Mouse (Mus musculus): ENCODE results near the gene Il22ra2. TPM values are rescaled to one million over a fixed set of nuclear protein-coding genes. Genes with fewer than 3 reads are reported as not detected.

Gene Il22ra2
- polyA plus RNA-seq, 1 experiment from 2014 or later, result not detected

- Histone ChIP-seq H3K9me3 (ENCODE audit: control insufficient read depth, low read length) (no peaks in the 10 kb centered on the region), H3K36me3 (ENCODE audit: control insufficient read depth, insufficient read depth, low read length) (no peaks in the 10 kb centered on the region), H3K4me2 (ENCODE audit: low read depth, low read length) (no peak overlapping the region), H3K4me3 (ENCODE audit: low read length) (no peak overlapping the region), H3K9ac (ENCODE audit: low read length) (no peak overlapping the region), H3K27ac (ENCODE audit: low read length) (no peak overlapping the region), H3K27me3 (ENCODE audit: control insufficient read depth, insufficient read depth, low read depth, low read length) (no peaks in the 10 kb centered on the region), H3K4me1 (replicated peaks; ENCODE audit: control insufficient read depth, insufficient read depth, low read length) (no peaks in the 10 kb centered on the region)
- WGBS, result 91% methylated on average over 5 of the region's 5 CpGs
- ATAC-seq (ENCODE audit: low read depth), result no peak
Measured at GRCm38 (mm10) chr10:19585860-19586259, 35.9 kb upstream of the Il22ra2 start.

- Histone ChIP-seq H3K4me2 (ENCODE audit: low read depth, low read length) (no peak overlapping the region), H3K27me3 (ENCODE audit: control insufficient read depth, insufficient read depth, low read depth, low read length) (no peaks in the 10 kb centered on the region), H3K36me3 (ENCODE audit: control insufficient read depth, insufficient read depth, low read length) (no peaks in the 10 kb centered on the region), H3K27ac (ENCODE audit: low read length) (no peak overlapping the region), H3K4me3 (ENCODE audit: low read length) (no peak overlapping the region), H3K4me1 (replicated peaks; ENCODE audit: control insufficient read depth, insufficient read depth, low read length) (no peaks in the 10 kb centered on the region), H3K9ac (ENCODE audit: low read length) (no peak overlapping the region), H3K9me3 (ENCODE audit: control insufficient read depth, low read length) (no peaks in the 10 kb centered on the region)
- WGBS, result 76% methylated on average over 3 of the region's 3 CpGs
- no peak for ATAC-seq (ENCODE audit: low read depth)
Measured at GRCm38 (mm10) chr10:19587281-19587680, 34.5 kb upstream of the Il22ra2 start.

- WGBS, result 89% methylated on average over 12 of the region's 12 CpGs
- H3K4me3 ChIP-seq (ENCODE audit: low read length), result no peak overlapping the region
Measured at GRCm38 (mm10) chr10:19589626-19590025, 32.2 kb upstream of the Il22ra2 start.

GRCm38 (mm10) chr10:19591286-19591640, 30.5 kb upstream of the Il22ra2 start:
- 23% methylated on average over 6 of the region's 6 CpGs for WGBS
- peak overlapping the region; percentile 32; the same call in 1 of the 2 replicates for H3K27ac ChIP-seq (ENCODE audit: low read length)
- peaks cover 16% of the 10 kb centered on the region for H3K4me1 ChIP-seq (replicated peaks; ENCODE audit: control insufficient read depth, insufficient read depth, low read length)
- peak overlapping the region; percentile 81 for H3K4me3 ChIP-seq (ENCODE audit: low read length)
- no peaks in the 10 kb centered on the region for H3K9me3 ChIP-seq (ENCODE audit: control insufficient read depth, low read length)
- H3K4me2 ChIP-seq (ENCODE audit: low read depth, low read length), result peak overlapping the region; percentile 68
- no peaks in the 10 kb centered on the region for H3K27me3 ChIP-seq (ENCODE audit: control insufficient read depth, insufficient read depth, low read depth, low read length)
- H3K9ac ChIP-seq (ENCODE audit: low read length), result peak overlapping the region; percentile 40; the same call in 1 of the 2 replicates
- no peaks in the 10 kb centered on the region for H3K36me3 ChIP-seq (ENCODE audit: control insufficient read depth, insufficient read depth, low read length)
- ATAC-seq (ENCODE audit: low read depth), result no peak

More at GRCm38 (mm10) chr10:19589626-19590025, 32.2 kb upstream of the Il22ra2 start:
- Histone ChIP-seq H3K9ac (ENCODE audit: low read length) (no peak overlapping the region), H3K9me3 (ENCODE audit: control insufficient read depth, low read length) (no peaks in the 10 kb centered on the region), H3K27ac (ENCODE audit: low read length) (no peak overlapping the region), H3K27me3 (ENCODE audit: control insufficient read depth, insufficient read depth, low read depth, low read length) (no peaks in the 10 kb centered on the region), H3K4me1 (replicated peaks; ENCODE audit: control insufficient read depth, insufficient read depth, low read length) (peaks cover 16% of the 10 kb centered on the region), H3K4me2 (ENCODE audit: low read depth, low read length) (no peak overlapping the region), H3K36me3 (ENCODE audit: control insufficient read depth, insufficient read depth, low read length) (no peaks in the 10 kb centered on the region)
- ATAC-seq (ENCODE audit: low read depth), result no peak

- Histone ChIP-seq H3K36me3 (ENCODE audit: control insufficient read depth, insufficient read depth, low read length) (no peaks in the 10 kb centered on the region), H3K4me3 (ENCODE audit: low read length) (peak within 1 kb of the TSS; percentile 81), H3K4me1 (replicated peaks; ENCODE audit: control insufficient read depth, insufficient read depth, low read length) (peaks cover 16% of the 10 kb centered on the region), H3K9me3 (ENCODE audit: control insufficient read depth, low read length) (no peaks in the 10 kb centered on the region), H3K27me3 (ENCODE audit: control insufficient read depth, insufficient read depth, low read depth, low read length) (no peaks in the 10 kb centered on the region), H3K9ac (ENCODE audit: low read length) (peak within 1 kb of the TSS; percentile 85), H3K4me2 (ENCODE audit: low read depth, low read length) (peak within 1 kb of the TSS; percentile 68), H3K27ac (ENCODE audit: low read length) (peak within 1 kb of the TSS; percentile 91)
- ATAC-seq (ENCODE audit: low read depth), result peak; percentile 99
- WGBS, result under 1% methylated on average over 52 of the region's 52 CpGs
Measured at GRCm38 (mm10) chr10:19591641-19592441, 30.0 kb upstream of the Il22ra2 start, which contains the start of gene Ifngr1. TSS of gene Ifngr1 (plus strand) at chr10:19591949.

GRCm38 (mm10) chr10:19592556-19592955, 29.2 kb upstream of the Il22ra2 start:
- Histone ChIP-seq H3K27ac (ENCODE audit: low read length) (peak overlapping the region; percentile 91; the same call in 1 of the 2 replicates), H3K9me3 (ENCODE audit: control insufficient read depth, low read length) (no peaks in the 10 kb centered on the region), H3K27me3 (ENCODE audit: control insufficient read depth, insufficient read depth, low read depth, low read length) (no peaks in the 10 kb centered on the region), H3K4me3 (ENCODE audit: low read length) (peak overlapping the region; percentile 81), H3K9ac (ENCODE audit: low read length) (peak overlapping the region; percentile 85), H3K36me3 (ENCODE audit: control insufficient read depth, insufficient read depth, low read length) (no peaks in the 10 kb centered on the region), H3K4me1 (replicated peaks; ENCODE audit: control insufficient read depth, insufficient read depth, low read length) (peaks cover 16% of the 10 kb centered on the region), H3K4me2 (ENCODE audit: low read depth, low read length) (peak overlapping the region; percentile 68)
- no peak for ATAC-seq (ENCODE audit: low read depth)
- 3% methylated on average over 3 of the region's 3 CpGs for WGBS

- Histone ChIP-seq H3K36me3 (ENCODE audit: control insufficient read depth, insufficient read depth, low read length) (peaks cover 5% of the 10 kb centered on the region; the same call in 1 of the 2 replicates), H3K4me1 (replicated peaks; ENCODE audit: control insufficient read depth, insufficient read depth, low read length) (peaks cover 16% of the 10 kb centered on the region), H3K4me3 (ENCODE audit: low read length) (peak overlapping the region; percentile 9; the same call in 1 of the 2 replicates), H3K9ac (ENCODE audit: low read length) (peak overlapping the region; percentile 14; the same call in 1 of the 2 replicates), H3K27me3 (ENCODE audit: control insufficient read depth, insufficient read depth, low read depth, low read length) (no peaks in the 10 kb centered on the region), H3K27ac (ENCODE audit: low read length) (no peak overlapping the region), H3K4me2 (ENCODE audit: low read depth, low read length) (peak overlapping the region; percentile 68), H3K9me3 (ENCODE audit: control insufficient read depth, low read length) (no peaks in the 10 kb centered on the region)
- ATAC-seq (ENCODE audit: low read depth), result no peak
- WGBS, result 66% methylated on average over 3 of the region's 3 CpGs
Measured at GRCm38 (mm10) chr10:19593296-19593695, 28.5 kb upstream of the Il22ra2 start.

GRCm38 (mm10) chr10:19594201-19594905, 27.4 kb upstream of the Il22ra2 start:
- ATAC-seq (ENCODE audit: low read depth), result no peak
- no peak overlapping the region; the same call in 1 of the 2 replicates for H3K4me2 ChIP-seq (ENCODE audit: low read depth, low read length)
- H3K4me3 ChIP-seq (ENCODE audit: low read length), result no peak overlapping the region

GRCm38 (mm10) chr10:19596866-19597265, 24.9 kb upstream of the Il22ra2 start:
- WGBS, result 80% methylated on average over 4 of the region's 4 CpGs
- Histone ChIP-seq H3K4me3 (ENCODE audit: low read length) (no peak overlapping the region), H3K9ac (ENCODE audit: low read length) (no peak overlapping the region)

More at GRCm38 (mm10) chr10:19594201-19594905, 27.4 kb upstream of the Il22ra2 start:
- Histone ChIP-seq H3K27ac (ENCODE audit: low read length) (no peak overlapping the region), H3K9me3 (ENCODE audit: control insufficient read depth, low read length) (no peaks in the 10 kb centered on the region), H3K9ac (ENCODE audit: low read length) (no peak overlapping the region), H3K4me1 (replicated peaks; ENCODE audit: control insufficient read depth, insufficient read depth, low read length) (peaks cover 23% of the 10 kb centered on the region), H3K27me3 (ENCODE audit: control insufficient read depth, insufficient read depth, low read depth, low read length) (no peaks in the 10 kb centered on the region), H3K36me3 (ENCODE audit: control insufficient read depth, insufficient read depth, low read length) (peaks cover 13% of the 10 kb centered on the region; the same call in 1 of the 2 replicates)
- WGBS, result 66% methylated on average over 3 of the region's 3 CpGs

More at GRCm38 (mm10) chr10:19596866-19597265, 24.9 kb upstream of the Il22ra2 start:
- no peaks in the 10 kb centered on the region for H3K9me3 ChIP-seq (ENCODE audit: control insufficient read depth, low read length)
- H3K27ac ChIP-seq (ENCODE audit: low read length), result no peak overlapping the region
- peaks cover 24% of the 10 kb centered on the region for H3K36me3 ChIP-seq (ENCODE audit: control insufficient read depth, insufficient read depth, low read length)
- H3K27me3 ChIP-seq (ENCODE audit: control insufficient read depth, insufficient read depth, low read depth, low read length), result no peaks in the 10 kb centered on the region
- no peak for ATAC-seq (ENCODE audit: low read depth)
- no peak overlapping the region for H3K4me2 ChIP-seq (ENCODE audit: low read depth, low read length)
- peaks cover 27% of the 10 kb centered on the region for H3K4me1 ChIP-seq (replicated peaks; ENCODE audit: control insufficient read depth, insufficient read depth, low read length)

All from lung, embryonic 16.5 days (tissue).